Mouse (Mus musculus) ZHBTc4 (cell line): ENCODE measurements around the gene Col4a4.

Experiments used
- DNase-seq: peaks from one replicate; pipeline ENCODE4 v3.0.0-alpha.2; 2011; ENCODE audit warnings: low read depth, low spot score

Col4a4 gene

GRCm38 (mm10) chr1:82476256-82476655 lies 110.4 kb downstream of the Col4a4 start:
- DNase-seq: peak; percentile 41

DNA sequence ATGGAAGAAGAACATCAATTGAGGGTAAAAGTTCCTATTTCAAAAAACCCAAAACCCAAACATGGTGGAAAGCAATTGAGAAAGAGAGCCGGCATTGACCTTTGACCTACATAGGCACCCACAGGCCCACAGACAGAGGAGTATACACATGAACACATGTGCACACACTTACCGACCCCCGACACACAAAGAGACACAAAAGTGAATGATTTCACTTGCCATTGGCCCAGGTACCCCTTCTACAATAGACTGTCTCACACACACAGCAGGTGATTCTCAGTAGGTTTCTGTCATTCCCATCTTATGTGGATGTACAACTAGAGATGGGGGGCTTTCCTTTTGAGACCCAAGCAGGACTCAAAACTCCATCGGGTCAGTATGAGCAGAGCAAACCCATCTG lies 110.8 kb downstream of the Col4a4 start:
- no peak for DNase-seq

GRCm38 (mm10) chr1:82475254-82475653 lies 111.4 kb downstream of the Col4a4 start:
- no peak for DNase-seq

GRCm38 (mm10) chr1:82474461-82474961 lies 112.1 kb downstream of the Col4a4 start:
- no peak for DNase-seq

- no peak for DNase-seq
Observed at GRCm38 (mm10) chr1:82473467-82473866, 113.2 kb downstream of the Col4a4 start.

DNA sequence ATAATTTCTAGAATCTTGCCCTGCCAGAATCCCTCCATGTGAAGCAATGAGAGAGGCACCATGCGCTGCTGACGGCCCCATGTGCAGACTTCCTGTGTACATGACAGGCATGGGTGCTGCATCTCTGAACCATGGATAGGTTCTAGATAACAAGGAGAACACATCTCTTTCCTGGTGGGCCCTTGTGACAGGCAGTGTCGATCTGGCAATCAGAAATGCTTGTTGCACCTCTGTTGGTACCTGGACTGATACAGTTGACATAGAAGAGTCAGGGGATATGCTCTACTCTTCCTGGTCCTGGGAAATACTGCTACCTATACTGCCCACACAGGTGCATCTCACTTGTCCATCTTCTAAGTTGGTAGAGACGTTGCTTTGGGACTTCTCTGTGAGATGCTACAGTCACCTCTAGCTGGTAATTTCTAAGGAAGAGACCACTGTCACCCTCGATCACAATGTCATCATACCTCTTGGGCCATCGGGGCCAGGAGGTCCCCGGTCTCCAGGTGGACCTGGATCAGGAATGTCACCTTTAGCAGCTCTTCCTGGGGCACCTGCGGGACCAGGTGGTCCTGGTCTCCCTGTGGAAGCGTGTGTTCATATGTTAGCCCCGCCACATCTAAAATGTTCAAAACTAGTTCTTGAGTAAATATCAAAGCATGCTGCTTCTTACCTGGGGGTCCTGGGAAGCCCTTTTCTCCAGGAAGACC lies 116.0 kb downstream of the Col4a4 start:
- DNase-seq: no peak

DNA sequence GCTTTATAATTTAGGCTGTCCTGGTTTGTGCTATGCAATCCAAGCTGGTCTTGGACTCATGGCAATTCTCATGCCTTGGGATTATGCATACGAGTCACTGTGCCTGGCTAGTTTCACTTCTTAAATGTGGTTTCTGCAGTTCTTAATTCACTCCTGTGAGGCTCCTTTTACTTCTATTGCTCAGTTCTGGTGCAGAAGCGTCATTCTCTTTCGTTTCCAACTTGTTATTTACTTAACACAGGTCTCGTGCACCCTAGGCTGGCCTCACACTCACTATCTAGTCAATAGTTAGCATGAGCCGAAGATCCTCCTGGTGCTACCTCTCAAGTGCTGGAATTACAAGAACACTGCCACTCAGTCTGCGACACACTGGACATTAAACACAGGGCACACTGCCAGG lies 117.8 kb downstream of the Col4a4 start:
- no peak for DNase-seq

DNA sequence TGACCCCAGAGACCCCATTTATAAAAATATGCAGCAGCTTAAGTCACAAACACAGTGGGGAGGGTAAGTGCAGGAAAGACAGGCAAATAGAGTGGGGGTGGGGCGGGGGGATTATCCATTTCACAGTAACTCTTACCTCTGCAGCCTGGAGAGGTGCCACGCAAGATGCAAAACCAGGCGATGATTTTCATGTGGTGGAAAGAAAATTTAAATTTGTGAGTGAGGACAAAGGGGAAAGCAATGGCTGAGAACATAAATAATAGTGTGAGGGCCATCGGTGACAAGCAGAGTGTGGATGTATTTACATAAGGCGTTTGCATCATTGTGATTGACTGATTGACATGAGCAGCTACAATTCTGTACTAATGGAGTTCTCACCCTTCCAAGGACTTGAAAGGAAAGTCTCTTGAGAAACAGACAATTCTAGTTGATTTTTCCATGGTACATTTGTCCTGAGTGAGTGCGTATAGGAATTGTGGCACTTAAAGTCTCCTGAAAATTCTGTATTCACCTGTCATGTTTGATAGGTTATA lies 121.3 kb downstream of the Col4a4 start:
- DNase-seq: no peak

- DNase-seq: no peak
Observed at GRCm38 (mm10) chr1:82461041-82461440, 125.6 kb downstream of the Col4a4 start.

DNA sequence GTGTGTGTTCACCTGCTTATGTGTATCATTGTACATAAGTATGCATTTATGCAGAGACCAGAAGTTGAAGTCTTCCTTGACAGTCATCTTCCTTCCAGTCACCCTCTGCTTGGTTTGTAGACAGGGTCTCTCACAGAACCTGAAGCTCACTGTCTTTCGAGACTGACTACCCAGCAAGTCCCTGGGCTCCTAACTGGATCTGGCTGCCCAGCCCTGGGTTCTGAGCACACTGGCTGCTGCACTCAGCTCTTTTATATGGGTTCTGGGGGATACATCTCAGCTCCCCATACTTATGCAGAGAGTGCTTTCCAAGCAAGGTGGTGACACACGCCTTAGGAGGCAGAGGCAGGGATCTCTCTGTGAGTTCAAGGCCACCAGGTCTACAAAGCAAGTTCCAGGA lies 126.7 kb downstream of the Col4a4 start:
- no peak for DNase-seq

DNA sequence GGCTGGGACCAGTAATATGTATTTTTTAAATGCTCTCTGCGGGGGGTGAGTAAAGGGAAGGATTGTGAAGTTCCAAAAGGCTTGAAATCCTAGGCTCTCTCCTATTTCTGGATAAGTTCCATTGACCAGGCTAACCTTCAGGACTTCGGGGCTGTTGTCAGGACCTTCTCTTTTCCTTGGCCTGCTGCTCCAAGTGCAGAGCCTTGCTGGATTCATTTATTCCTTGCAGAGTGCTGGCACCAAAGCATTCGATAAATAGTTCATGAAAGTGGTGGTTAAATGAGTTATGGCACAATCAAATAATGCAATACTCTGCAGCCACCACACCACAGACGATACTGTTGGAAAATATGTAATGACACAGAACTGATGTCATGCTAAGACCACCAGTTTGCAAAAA lies 127.3 kb downstream of the Col4a4 start:
- DNase-seq: no peak

DNA sequence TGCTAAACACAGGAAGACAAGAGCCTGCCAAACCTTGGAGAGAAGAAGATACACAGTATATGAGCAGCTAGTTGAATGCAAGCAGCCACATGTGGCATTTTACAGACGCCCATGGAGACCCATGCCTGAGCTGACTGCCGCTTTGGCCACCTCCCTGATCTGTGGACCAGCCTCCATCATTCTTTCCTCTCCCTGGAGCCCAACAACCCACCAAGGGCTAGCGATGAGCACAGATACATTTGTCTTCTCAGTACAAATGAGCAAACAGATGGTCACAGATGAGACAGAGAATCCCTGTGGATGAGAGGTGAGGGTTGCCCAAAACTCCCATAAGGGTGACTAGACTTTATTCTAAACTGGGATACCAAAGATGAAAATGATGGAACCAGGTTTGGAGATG lies 132.6 kb downstream of the Col4a4 start:
- DNase-seq: no peak

- no peak for DNase-seq
Observed at GRCm38 (mm10) chr1:82451927-82452651, 134.6 kb downstream of the Col4a4 start.

DNA sequence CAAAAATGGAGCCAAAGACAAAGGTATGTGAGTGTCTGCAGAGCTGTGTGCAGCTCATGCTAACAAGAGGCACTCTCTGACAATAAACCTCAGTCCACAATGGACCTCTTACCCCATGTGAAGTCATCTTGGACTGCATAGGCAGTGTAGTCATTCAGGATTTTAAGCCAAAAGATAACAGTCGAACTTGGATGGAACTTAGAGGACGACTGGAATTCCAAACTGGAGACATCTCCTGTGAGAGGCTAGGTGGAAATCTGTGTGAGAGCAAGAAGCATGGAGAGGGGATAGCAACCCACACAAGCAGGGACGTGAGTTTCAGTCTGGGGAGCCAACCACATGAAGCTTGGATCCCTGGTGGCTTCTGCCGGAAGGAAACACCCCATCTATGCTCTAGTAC lies 136.8 kb downstream of the Col4a4 start:
- no peak for DNase-seq

- DNase-seq: no peak
Observed at GRCm38 (mm10) chr1:82446049-82446448, 140.6 kb downstream of the Col4a4 start.

DNA sequence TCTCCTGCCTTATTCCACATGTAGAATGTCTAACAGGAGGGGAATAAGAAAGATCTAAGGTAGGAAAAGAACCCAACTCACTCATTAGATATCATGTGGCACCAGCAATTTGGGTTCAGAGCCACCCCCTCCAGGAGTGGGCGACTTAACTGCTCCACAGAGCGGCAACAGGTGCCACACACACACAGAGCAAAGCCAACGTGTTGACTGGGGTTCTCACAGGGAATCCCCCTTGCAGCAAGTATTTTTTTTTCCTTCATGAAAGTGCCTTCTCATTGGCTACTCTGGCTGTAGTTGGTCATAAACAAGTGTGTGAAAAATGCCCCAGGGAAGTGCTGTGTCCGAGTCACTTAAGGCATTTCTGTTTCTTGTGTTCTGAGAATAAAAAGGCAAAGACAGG lies 143.1 kb downstream of the Col4a4 start:
- DNase-seq: no peak

DNA sequence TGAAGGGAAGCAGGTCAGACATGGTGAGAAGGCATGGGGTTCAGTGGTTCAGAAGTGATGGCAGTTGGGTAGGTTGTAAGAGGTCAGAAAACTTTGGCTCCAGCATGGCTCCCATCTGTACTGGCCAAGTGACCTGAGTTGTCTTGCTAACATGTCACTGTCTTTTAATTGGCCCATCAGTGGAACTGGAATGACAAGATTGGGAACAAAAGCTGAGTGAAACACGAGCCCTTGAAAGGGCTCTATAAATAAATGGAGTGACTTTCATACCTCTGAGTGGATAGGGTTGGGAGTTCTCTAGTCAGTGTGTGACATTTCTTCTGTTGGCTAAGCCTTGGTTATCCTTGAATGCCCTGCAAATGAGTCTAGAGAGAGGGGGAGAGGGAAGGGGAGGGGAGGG lies 146.5 kb downstream of the Col4a4 start:
- no peak for DNase-seq

DNA sequence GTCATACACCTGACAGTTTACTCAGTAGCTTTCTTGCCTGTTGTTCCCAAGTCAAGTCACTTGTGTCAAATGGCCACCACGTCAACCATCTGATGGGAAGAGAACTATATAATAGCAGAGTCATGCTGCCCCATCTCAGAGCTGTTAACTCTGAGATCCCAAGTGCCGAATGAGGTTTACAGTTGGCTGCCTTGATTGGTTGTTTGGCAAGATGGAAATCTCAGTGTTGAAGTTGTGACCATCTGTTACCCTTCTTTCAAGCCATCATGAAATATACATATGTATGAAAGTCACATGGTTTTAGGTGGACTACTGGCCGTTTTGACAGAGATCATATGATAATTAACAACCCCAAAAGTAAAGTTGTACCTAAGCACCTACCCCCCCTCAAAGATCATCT lies 149.4 kb downstream of the Col4a4 start:
- no peak for DNase-seq

- DNase-seq: no peak
Observed at GRCm38 (mm10) chr1:82433649-82434005, 153.0 kb downstream of the Col4a4 start.

- DNase-seq: peak; percentile 60
Observed at GRCm38 (mm10) chr1:82432919-82433648, 153.6 kb downstream of the Col4a4 start.

DNA sequence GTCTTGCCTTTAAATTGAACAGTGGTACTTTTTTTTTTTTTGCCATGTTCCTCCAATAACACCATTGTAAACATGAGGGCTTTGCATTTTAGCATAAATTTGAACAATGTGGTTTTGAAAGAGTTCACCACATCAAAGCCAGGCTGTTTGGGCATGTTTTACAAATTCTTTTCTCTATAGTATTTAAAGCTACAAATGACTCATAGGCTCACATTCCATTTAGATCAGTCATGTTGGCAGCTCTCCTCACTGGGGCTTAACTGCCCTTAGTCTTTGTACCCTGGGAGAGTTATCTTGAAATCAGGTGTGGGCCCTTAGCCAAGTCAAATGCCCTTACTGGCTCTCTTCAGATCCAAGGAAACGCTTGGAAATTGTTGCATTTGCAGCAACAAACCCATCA lies 157.6 kb downstream of the Col4a4 start:
- DNase-seq: no peak

- DNase-seq: no peak
Observed at GRCm38 (mm10) chr1:82427729-82428128, 158.9 kb downstream of the Col4a4 start.
